Mouse (Mus musculus) G1E (cell line): ENCODE measurements around the gene Bex6.

Experiments used
- CTCF ChIP-seq: IDR thresholded peaks from 2 replicates; pipeline ENCODE4 v1.5.1; 2012; ENCODE audit warnings: low read depth, low read length, inconsistent platforms, mixed read lengths
- GATA1 ChIP-seq: IDR thresholded peaks from 2 replicates; pipeline ENCODE4 v1.6.1; 2012; ENCODE audit warnings: borderline replicate concordance, low read length, inconsistent platforms, mixed read lengths

DNA sequence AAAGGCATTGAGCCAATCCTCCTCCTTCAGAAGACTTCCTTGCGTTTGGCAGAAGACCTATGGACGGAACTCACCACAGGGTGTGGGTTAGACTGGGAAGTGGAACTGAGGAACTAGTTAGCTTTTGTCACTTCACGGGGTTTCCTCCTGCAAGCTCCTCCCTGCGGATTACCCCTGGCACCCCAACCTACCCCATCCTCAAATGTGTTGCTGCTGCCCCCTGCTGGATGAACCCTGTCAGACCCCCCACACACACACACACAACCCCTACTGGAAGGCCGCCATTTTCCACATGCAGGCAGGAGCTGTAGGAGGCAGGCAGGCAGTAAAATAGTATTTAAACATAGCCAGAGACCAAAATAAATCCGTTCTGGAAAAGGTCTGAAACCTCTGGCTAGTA, 23.1 kb downstream of the Bex6 start:
- TF ChIP-seq GATA1 (no peak), CTCF (peak; percentile 50; the same call in 1 of the 2 replicates)
